Mouse (Mus musculus) mouse trophoblast stem cell (cell line): ENCODE measurements around the gene Mrpl41.

Experiments used
- in situ Hi-C, 2 experiments: fragments of 300-500 bp; cut with MseI, MboI; formaldehyde crosslinking; loops; 2 replicates in 1 of 2; 3 replicates in 1 of 2; pipeline ENCODE4 v1.15.1; 2025

Gene Mrpl41

GRCm38 (mm10) chr2:24942092-24942491, 32.8 kb downstream of the Mrpl41 start:
- in situ Hi-C loops: no loop called here

- in situ Hi-C loops: no loop called here
Measured at GRCm38 (mm10) chr2:24935057-24935796, 39.7 kb downstream of the Mrpl41 start, which contains the start of gene Arrdc1. TSS of gene Arrdc1 (minus strand) at chr2:24935252.

- in situ Hi-C loops: no loop called here
Measured at GRCm38 (mm10) chr2:24934441-24934963, 40.4 kb downstream of the Mrpl41 start.

GRCm38 (mm10) chr2:24929593-24929992, 45.3 kb downstream of the Mrpl41 start:
- in situ Hi-C loops: no loop called here

GRCm38 (mm10) chr2:24929119-24929518, 45.8 kb downstream of the Mrpl41 start:
- in situ Hi-C loops: no loop called here

DNA sequence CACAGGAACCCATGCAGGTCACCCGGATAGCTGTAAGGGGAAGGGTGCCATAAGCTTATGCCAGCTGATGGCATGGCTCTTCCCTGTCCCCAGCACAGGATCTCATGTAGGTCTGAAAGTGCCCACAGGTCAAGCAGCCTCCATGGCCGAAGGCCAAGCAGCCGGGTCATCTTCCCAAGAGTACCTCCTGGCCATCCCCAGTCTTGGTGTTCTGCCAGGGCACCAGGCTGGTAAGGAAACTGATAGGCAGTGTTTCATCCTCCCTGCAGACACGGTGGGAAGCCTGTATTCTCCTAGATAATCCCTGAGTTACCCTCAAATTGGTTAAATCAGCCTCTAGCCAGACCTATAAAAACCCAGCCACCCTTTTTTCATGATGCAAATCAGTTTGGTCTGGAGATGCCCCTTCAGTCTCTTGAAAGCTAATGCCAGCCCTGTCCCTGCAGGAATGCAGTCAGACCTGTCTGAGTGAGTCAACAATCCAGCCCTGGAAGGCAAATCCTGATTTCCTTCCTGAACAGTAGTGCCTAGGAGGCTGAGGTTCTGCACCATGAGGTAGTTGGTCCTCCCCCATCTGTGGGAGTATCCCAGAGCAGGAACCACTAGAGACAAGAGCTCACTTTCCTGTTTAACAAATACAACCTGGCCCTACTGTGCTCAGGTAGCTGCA, 47.0 kb downstream of the Mrpl41 start:
- in situ Hi-C loops: no loop called here

DNA sequence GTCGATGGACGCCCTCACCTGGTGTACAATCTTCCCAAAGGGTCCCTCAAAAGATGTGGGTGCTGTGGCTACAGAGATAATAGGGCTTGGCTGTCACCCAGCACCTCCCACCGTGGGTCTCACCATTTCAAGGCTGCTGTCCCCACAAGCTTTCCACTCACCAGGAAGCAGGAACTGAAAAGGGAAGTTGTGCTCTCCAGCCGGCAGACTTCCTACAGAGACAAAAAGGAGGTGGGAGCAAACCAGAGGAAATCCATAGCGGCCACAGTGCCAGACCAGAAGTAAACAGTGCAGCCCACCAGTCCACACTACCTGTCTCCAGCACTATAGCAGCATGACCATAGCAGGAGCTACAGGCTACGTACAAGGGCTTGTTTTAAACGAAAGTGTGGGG, 47.9 kb downstream of the Mrpl41 start:
- in situ Hi-C loops: no loop called here

DNA sequence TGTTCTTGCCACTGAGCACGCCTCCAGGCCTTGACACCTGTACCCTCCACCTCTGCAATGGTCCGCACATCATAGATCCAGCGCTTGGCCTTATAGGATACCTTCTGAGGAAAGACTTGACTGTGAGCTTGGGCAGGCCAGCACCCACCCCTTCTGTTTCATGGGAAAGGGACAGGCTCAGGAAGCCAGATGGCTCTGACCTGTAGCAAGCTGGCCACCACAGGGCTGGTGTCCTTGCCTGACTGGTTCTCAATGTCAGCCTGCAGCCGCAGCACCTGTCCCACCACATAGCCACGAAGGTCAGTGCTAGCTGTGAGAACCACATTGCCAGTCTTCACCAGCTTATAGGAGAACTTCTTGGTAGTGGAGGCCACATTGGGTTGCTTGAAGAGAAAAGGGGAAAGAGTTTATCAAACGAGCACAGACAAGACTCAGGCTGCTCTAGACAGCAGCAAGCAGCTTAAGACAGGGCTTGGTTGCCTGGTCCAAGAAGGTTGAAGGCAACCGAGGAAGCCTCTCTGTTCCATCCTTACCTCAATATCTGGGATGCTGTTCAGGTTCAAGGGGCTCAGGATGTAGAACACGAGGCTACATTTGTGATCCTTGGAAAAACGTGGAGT, 48.4 kb downstream of the Mrpl41 start:
- in situ Hi-C loops: no loop called here

GRCm38 (mm10) chr2:24925284-24925683, 49.6 kb downstream of the Mrpl41 start:
- in situ Hi-C loops: no loop called here
